Mouse (Mus musculus) layer of hippocampus, adult 2 months (tissue): ENCODE results near the gene Tnfrsf19. TPM values are rescaled to one million over a fixed set of nuclear protein-coding genes. Genes with fewer than 3 reads are reported as not detected.
A peak's percentile ranks its signal among the peaks of the same experiment; 100 is the strongest.

Source experiments
- DNase-seq, 2 experiments: peaks; one replicate each; pipeline ENCODE4 v3.0.0; 2022; ENCODE audit warnings: low spot score in 2 of 2
- H3K27ac ChIP-seq: fragments of 200-600 bp; 2 replicates; pipeline ENCODE4 v1.8.1; 2022
- H3K4me3 ChIP-seq: fragments of 200-600 bp; 2 replicates; pipeline ENCODE4 v1.8.1; 2022; ENCODE audit warnings: mild to moderate bottlenecking
- CTCF ChIP-seq: fragments of 200-600 bp; conservative IDR thresholded peaks from 2 replicates; pipeline ENCODE4 v1.8.1; 2022; ENCODE audit warnings: antibody characterized with exemption, mild to moderate bottlenecking, moderate library complexity
- total RNA-seq, 2 experiments: library from RNA; stranded (reverse); gene quantifications; 2 replicates each; pipeline ENCODE4 v1.2.3; 2021

The Tnfrsf19 gene
- total RNA-seq, 2 experiments from 2014 or later: 49.0 to 50.0 TPM

DNA sequence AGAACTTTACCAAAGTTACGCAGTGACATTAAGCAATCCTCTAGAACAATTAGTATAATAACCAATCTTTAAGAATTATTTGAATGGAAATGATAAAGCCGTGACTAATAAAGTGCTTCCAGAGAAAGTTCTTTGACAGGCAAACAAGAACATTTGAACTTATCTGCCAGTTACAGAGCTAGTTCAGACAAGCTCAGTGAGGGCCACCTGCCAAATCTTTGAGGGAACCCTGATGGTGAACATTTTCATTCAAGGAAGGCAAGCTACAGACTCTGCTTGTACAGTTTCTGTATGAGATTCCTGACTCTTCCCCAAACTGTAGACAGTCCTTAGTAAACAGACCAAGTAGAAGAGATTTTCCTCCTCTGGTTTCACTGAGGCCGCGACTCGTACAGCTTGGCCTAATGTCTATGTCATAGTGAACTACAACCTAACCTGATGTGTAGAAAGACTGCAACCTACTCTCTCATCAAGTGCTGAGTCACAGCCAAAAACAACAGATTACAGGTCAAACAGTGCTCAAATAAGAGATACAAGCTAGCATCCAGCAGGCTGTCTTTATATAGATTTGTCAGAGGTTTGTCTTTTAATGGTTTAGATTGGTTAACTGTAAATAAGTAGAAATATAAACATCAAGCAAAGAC lies 65.9 kb downstream of the Tnfrsf19 start:
- Histone ChIP-seq H3K27ac (peak overlapping the region; percentile 19; the same call in 1 of the 2 replicates), H3K4me3 (no peak overlapping the region)
- no peak for DNase-seq
- no peak for TF ChIP-seq CTCF

- H3K4me3 ChIP-seq: no peak overlapping the region
- no peak for DNase-seq
These were observed 68.2 kb downstream of the Tnfrsf19 start for GRCm38 (mm10) chr14:60978129-60978528.

DNA sequence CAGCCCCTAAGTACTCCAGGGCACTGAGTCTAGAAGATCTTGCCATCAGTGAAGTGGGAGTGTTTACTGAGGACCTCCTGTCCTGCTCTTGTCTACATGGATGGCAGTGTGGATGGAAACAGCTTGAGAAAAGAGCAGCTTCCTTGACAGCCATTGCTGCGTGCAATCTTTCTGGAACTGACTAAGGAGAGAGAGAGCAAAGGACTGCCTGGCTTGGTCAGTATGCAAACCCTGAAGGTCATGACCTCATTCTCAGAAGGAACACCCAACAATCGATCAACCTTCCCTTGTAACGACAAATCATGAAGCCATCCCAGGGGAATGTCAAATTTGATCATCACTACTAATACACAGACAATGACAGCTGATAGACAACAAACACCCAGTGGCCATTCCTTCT lies 70.1 kb downstream of the Tnfrsf19 start:
- no peak for DNase-seq
- Histone ChIP-seq H3K27ac (no peak overlapping the region), H3K4me3 (no peak overlapping the region)
- TF ChIP-seq CTCF: no peak

More at GRCm38 (mm10) chr14:60978129-60978528, 68.2 kb downstream of the Tnfrsf19 start:
- H3K27ac ChIP-seq: no peak overlapping the region
- TF ChIP-seq CTCF: no peak

- H3K27ac ChIP-seq: no peak overlapping the region
- TF ChIP-seq CTCF: no peak
- DNase-seq: no peak
- no peak overlapping the region for H3K4me3 ChIP-seq
These were observed 70.6 kb downstream of the Tnfrsf19 start for GRCm38 (mm10) chr14:60975736-60976135.

DNA sequence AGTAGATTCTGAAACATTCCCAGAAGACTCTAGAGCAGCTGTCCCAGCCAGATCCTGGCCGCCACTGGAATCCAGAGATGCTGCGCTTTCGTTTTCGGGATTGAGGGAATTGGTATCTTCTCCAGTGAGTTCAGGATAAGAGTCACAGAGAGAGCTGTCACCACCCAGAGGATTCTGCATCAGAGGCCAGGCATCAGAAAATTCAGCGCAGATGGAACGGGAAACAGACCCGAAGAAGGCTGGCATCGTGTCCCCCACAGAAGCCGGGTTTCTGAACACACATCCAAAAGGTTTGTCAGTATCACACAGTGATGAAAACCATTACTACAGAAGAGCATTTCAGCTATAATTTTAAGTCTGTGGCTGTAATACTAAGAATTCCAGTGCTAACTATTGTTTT lies 75.3 kb downstream of the Tnfrsf19 start:
- H3K4me3 ChIP-seq: no peak overlapping the region
- H3K27ac ChIP-seq: peak overlapping the region; percentile 70
- peak in 1 of 2 experiments; percentile 30 for DNase-seq
- TF ChIP-seq CTCF: no peak

GRCm38 (mm10) chr14:60966061-60966460 lies 80.2 kb downstream of the Tnfrsf19 start:
- Histone ChIP-seq H3K4me3 (no peak overlapping the region), H3K27ac (no peak overlapping the region)
- no peak for DNase-seq
- TF ChIP-seq CTCF: no peak

DNA sequence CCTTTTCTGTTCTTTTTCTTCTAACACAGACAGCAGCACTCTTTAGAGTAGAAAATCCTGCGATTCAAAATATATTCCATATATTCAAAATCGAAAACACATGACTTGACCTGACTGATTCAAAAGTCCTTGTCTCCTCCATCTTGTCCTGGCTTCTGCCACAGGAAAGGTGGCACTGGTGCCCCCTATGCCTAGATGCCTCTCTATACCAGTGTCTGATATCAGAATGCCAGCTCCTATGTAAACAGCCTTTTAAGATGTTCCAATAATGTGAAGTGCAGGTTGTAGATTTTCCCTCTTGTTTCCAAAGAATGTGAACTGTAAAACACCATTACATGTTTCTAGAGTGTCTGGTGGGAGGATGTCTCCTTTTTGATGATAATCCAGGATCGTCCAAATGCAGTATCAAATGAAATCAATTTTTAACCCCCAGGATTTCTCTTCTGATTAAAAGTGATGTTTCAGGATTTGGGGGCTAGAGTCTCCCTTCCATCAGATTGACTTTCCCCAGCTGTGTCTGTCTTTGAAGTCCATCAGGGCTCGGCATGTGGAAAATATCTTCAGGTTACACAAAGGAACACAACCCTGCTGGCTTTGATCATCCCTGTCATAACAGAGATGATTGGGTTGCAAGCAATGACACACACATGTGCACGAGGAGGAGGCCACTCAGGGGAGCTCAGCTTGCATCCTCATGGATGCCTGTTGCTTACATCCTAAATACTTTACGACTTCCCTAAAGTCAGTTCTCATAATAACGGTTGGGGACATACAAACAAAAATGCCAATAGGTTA lies 82.1 kb downstream of the Tnfrsf19 start:
- H3K27ac ChIP-seq: no peak overlapping the region
- TF ChIP-seq CTCF: 0 out of 2 replicates have a peak, but pooled peaks have one; percentile 6
- H3K4me3 ChIP-seq: no peak overlapping the region
- DNase-seq: no peak

- no peak for DNase-seq
- Histone ChIP-seq H3K4me3 (no peak overlapping the region), H3K27ac (no peak overlapping the region)
- no peak for TF ChIP-seq CTCF
These were observed 88.6 kb downstream of the Tnfrsf19 start for GRCm38 (mm10) chr14:60957611-60958157.

DNA sequence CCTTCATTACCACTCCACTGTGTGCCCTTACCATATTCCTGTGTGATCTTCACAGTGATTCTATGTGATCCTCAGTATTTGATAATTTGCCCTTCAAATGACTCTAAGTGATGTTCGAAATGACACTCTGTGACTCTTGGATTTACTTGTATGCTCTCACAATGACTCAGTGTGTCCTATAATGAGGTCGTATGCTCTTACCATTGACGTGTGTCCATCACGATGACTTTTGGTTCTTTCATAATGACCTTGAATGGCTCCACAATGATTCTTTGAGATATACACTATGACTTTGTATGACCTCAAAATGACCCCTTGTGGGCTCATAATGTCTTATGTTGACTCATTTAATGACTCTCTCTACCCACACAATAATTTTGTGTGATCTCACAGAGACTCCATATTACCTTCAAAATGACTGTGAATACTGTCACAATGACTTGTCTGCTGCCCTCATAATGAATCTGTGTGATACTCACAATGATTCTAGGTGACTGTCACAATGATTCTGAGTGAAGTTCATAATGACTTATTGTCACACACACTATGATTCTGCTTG lies 108.7 kb downstream of the Tnfrsf19 start:
- Histone ChIP-seq H3K27ac (no peak overlapping the region), H3K4me3 (no peak overlapping the region)
- TF ChIP-seq CTCF: no peak
- DNase-seq: no peak

DNA sequence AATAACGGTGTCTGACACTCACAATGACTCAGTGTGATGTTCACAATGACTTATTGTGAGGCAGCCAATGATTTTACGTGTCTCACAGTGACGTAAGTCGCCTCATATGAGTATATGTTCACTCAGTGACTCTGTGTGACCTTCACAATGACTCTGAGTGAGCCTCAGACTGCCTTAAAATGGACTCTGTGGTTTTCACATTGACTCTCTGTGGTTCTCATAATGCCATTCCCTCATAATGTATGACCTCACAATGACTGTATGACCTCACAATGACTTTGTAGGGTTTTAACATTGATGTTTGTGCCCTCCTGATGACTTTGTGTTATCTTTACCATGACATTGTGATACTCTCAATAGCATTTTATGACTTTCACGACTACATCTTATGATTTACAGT lies 110.6 kb downstream of the Tnfrsf19 start:
- no peak overlapping the region for H3K27ac ChIP-seq

DNA sequence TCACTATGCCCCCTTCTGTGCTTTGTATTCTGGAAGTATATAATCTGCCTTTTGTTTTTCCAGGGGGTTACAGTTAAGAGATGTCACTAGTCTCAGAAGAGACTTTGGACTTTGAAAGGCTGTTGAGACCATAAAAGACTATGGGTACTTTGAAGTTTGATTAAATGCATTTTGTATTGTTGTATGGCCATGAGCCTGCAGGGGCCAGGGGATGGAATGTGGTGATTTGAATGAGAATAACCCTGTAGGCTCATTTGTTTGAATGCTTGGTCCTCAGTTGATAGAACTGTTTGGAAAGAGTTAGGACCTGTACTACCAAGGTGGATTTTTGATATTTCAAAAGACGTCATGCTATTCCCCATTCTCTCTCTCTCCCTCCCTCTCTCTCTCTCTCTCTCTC lies 120.3 kb downstream of the Tnfrsf19 start:
- no peak for DNase-seq
- TF ChIP-seq CTCF: no peak
- Histone ChIP-seq H3K4me3 (no peak overlapping the region), H3K27ac (no peak overlapping the region)

More for the DNA sequence above, 110.6 kb downstream of the Tnfrsf19 start:
- no peak for TF ChIP-seq CTCF
- no peak for DNase-seq
- H3K4me3 ChIP-seq: no peak overlapping the region

- Histone ChIP-seq H3K27ac (no peak overlapping the region), H3K4me3 (no peak overlapping the region)
- no peak for TF ChIP-seq CTCF
- no peak for DNase-seq
These were observed 129.6 kb downstream of the Tnfrsf19 start for GRCm38 (mm10) chr14:60916661-60917060.

Other genes starting within 250 kb of the Tnfrsf19 start
- 10 to 100 TPM; 54.8 to 62.1 TPM for gene Sacs, start 92.0 kb upstream of the Tnfrsf19 start, total RNA-seq
- gene Sgcg, start 212.0 kb upstream of the Tnfrsf19 start, total RNA-seq: under 1 TPM in 1 of 2 experiments, not detected in 1; 0.28 TPM